Mouse (Mus musculus) kidney, postnatal 4 days (tissue): Measurements from ENCODE around the gene Utp18.
"Not testable (repeated sequence)": the region's sequence is repeated elsewhere in the genome, so short reads cannot be mapped to it uniquely, and the experiment has no call there.

Source experiments
- DNase-seq, 2 experiments: peaks; one replicate each; pipeline ENCODE4 v3.0.0; 2021; ENCODE audit warnings: mixed read lengths in 2 of 2

Utp18 gene

GRCm38 (mm10) chr11:93885572-93886410, at the start of gene Utp18, which contains the start of gene Mbtd1:
Utp18 (minus strand) TSS chr11:93885766.
Mbtd1 (plus strand) TSS chr11:93885852.
- peak; percentile 99 for DNase-seq

- no peak for DNase-seq
These were observed 43.5 kb upstream of the Utp18 start for GRCm38 (mm10) chr11:93929106-93929505.

GRCm38 (mm10) chr11:93915019-93915418, 29.5 kb upstream of the Utp18 start:
- not testable (repeated sequence) for DNase-seq

GRCm38 (mm10) chr11:93911603-93912002, 26.0 kb upstream of the Utp18 start:
- DNase-seq: no peak

GRCm38 (mm10) chr11:93908829-93909228, 23.3 kb upstream of the Utp18 start:
- DNase-seq: no peak

- DNase-seq: no peak
These were observed 22.3 kb upstream of the Utp18 start for GRCm38 (mm10) chr11:93907839-93908238.

- DNase-seq: no peak
These were observed 21.3 kb upstream of the Utp18 start for GRCm38 (mm10) chr11:93906834-93907233.

GRCm38 (mm10) chr11:93897732-93898131, 12.2 kb upstream of the Utp18 start:
- DNase-seq: no peak

- DNase-seq: peak in 1 of 2 experiments; percentile 1
These were observed 1.5 kb upstream of the Utp18 start for GRCm38 (mm10) chr11:93887080-93887447.

GRCm38 (mm10) chr11:93886411-93887079, 979 bp upstream of the Utp18 start:
- peak; percentile 61 to 73 for DNase-seq

GRCm38 (mm10) chr11:93884901-93885571, 530 bp downstream of the Utp18 start:
- peak; percentile 69 to 79 for DNase-seq

- DNase-seq: no peak
These were observed 1.5 kb downstream of the Utp18 start for GRCm38 (mm10) chr11:93884068-93884467.

GRCm38 (mm10) chr11:93862638-93863037, 22.9 kb downstream of the Utp18 start:
- no peak for DNase-seq

- DNase-seq: no peak
These were observed 23.4 kb downstream of the Utp18 start for GRCm38 (mm10) chr11:93862045-93862623.

GRCm38 (mm10) chr11:93861193-93861592, 24.4 kb downstream of the Utp18 start:
- DNase-seq: no peak

GRCm38 (mm10) chr11:93860540-93861172, 24.9 kb downstream of the Utp18 start:
- DNase-seq: no peak

GRCm38 (mm10) chr11:93856284-93856955, 29.1 kb downstream of the Utp18 start:
- DNase-seq: peak; percentile 89 to 90

- no peak for DNase-seq
These were observed 33.0 kb downstream of the Utp18 start for GRCm38 (mm10) chr11:93852546-93852945.

- no peak for DNase-seq
These were observed 38.2 kb downstream of the Utp18 start for GRCm38 (mm10) chr11:93847342-93847741.

GRCm38 (mm10) chr11:93835800-93836199, 49.8 kb downstream of the Utp18 start:
- DNase-seq: no peak

- DNase-seq: no peak
These were observed 55.6 kb downstream of the Utp18 start for GRCm38 (mm10) chr11:93829971-93830370.

GRCm38 (mm10) chr11:93829327-93829679, 56.3 kb downstream of the Utp18 start:
- DNase-seq: no peak
